Mouse (Mus musculus): ENCODE measurements around the gene Pdgfb.

GRCm38 (mm10) chr15:79970940-79971339 is 43.8 kb downstream of the Pdgfb start, which contains the start of gene Cbx7:
- no peak for TF ChIP-seq CTCF (IDR thresholded peaks at IDR 0.05; ENCODE audit: low read depth)
- TF ChIP-seq EP300 (optimal IDR thresholded peaks at IDR 0.05): no peak
